Mouse (Mus musculus): ENCODE results near the gene Ccdc184.
A peak's percentile ranks its signal among the peaks of the same experiment; 100 is the strongest.

Ccdc184 gene

GRCm38 (mm10) chr15:98155272-98155671 lies 11.7 kb upstream of the Ccdc184 start:
- no peak for DNase-seq (ENCODE audit: low read depth, low spot score)

- DNase-seq (ENCODE audit: low read depth, low spot score) = peak; percentile 96
These were observed 11.0 kb upstream of the Ccdc184 start for GRCm38 (mm10) chr15:98155944-98156343.

DNA sequence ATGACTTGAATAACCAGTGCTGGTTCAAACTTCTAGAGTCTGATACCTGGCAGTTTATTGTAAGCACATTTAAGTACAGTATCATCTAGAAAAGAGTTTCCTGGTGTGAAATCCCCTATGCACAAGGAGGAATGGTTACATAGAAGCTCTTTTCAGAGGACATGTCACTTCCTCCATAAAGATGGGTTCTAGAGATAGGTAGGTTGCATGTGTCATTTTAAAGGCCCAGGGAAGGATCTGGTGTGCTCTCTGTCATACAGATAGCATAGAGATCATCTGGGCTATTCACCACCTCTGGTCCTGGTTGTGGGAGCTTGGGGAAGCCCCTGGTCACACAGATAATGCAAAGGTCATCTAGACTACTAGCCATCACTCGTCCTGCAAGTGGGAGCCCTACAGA lies 9.7 kb upstream of the Ccdc184 start:
- DNase-seq (ENCODE audit: low read depth, low spot score) = no peak

GRCm38 (mm10) chr15:98161026-98161805 lies 5.7 kb upstream of the Ccdc184 start:
- DNase-seq (ENCODE audit: low read depth, low spot score) = no peak

- no peak for DNase-seq (ENCODE audit: low read depth, low spot score)
These were observed 4.4 kb upstream of the Ccdc184 start for GRCm38 (mm10) chr15:98162561-98162960.

GRCm38 (mm10) chr15:98165525-98165924 lies 1.4 kb upstream of the Ccdc184 start, which contains the start of gene Asb8:
Asb8 (minus strand) TSS chr15:98165625.
- DNase-seq (ENCODE audit: low read depth, low spot score) = no peak

DNA sequence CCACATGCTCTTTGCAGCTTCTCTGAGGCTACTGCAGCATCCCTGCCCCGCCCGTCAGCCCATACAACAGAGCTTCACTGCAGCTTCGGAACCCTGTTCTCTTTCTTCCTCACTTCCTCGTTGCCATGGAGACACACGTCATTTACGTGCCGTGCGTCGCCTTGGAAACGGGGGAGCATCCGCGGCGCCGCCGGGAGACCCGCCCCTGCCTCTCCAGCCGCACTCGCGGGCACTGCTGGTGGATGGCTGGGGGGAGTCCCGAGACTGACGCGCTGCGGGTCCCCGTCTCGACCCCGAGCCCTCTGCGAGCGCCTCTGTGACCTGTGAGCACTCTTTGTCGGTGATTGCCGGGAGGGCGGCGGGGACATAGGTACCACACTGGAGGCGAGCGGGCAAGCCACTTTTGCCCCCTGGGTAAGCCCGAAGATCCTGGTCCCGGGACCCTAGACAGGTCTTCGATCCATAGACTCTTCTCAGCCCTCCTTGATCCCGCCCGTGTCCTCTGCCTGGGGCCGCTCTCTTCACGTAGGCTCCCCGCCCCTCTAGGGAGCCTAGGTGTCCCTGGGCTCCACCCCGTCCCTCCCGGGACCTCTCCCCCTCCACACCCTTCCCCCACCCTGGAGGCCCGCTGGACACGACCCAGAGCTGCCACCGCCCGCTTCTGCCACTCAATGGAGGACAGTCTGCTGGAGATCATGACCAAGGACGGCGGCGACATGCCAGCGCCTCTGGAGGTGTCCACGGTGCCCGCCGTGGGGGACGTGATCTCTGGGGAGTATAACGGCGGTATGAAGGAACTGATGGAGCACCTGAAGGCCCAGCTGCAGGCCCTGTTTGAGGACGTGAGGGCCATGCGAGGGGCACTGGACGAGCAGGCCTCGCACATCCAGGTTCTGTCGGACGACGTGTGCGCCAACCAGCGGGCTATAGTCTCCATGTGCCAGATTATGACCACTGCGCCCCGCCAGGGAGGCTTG lies 975 bp downstream of the Ccdc184 start:
- peak; percentile 93 for DNase-seq (ENCODE audit: low read depth, low spot score)

DNA sequence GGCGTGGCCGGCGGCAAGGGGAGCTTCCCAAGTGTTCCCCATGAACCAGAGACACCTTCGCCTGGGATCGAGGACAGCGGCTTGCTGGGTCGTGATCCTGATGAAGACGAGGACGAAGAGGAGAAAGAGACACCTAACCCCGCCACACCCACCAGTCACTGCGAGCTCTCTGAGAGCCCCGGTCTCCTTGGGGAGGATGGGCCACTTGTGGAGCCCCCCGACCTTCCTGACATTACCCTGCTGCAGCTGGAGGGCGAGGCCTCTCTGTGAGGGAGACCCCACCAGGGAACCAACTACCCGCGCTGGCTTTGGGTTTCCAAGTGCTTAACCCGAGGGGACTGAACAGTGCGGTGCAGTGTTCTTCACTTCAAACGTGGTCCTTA lies 1.7 kb downstream of the Ccdc184 start:
- DNase-seq (ENCODE audit: low read depth, low spot score) = no peak

DNA sequence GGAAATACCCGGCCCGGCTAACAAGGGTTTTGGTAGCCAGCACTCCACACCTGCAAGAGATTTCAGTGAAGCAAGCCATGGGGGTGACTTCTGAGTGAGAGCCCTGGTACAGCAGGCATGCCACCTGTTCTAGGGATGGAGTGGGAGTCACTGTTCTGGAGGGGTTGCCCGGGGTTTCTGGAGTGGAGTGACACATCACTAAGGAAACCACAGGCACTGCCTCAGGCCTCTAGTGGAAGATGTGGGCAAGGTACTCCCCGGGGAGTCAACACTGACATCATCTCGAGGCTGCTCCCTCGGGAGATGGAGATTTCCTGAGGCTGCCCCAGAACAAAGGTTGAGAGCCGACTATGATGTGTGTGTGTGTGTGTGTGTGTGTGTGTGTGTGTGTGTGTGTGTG lies 3.4 kb downstream of the Ccdc184 start:
- peak; percentile 90 for DNase-seq (ENCODE audit: low read depth, low spot score)

DNA sequence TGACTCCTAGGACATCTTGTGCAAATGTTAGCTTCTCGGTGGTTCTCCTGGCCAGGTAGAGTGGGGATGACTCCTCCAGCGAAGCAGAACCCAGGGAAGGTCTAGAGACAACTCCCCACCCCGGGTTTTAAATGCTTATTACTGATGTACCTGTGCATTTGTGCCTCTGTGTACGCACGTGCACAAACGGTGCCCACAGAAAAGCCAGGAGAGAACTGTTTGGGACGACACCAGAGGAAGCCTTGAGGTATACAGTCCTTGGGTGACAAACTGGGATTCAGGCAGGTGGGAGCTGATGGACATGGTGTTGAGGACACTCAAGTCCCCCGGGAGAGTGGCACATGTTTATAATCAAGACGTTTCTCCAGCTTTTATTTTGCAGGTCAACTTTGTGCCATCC lies 4.0 kb downstream of the Ccdc184 start:
- no peak for DNase-seq (ENCODE audit: low read depth, low spot score)

- no peak for DNase-seq (ENCODE audit: low read depth, low spot score)
These were observed 5.2 kb downstream of the Ccdc184 start for GRCm38 (mm10) chr15:98172113-98172512.

DNA sequence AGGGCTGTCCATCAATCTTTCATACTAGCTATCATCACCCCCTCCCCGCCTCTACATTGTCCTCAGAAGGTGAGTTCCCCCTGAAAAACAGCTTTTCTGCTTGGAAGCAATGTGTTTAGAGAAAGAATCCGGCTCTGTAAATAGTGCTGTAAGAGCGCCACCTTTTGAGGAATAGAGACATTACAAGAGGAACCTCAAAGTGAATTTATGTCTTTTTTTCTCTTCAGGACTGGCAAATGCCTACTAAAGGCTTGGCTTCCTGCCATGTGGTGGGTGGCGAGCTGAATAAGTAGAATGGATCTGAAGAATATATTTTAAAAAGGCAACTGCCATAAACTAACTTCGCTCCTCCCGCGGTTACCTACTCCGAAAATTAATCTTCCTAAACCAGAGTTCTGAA lies 6.9 kb downstream of the Ccdc184 start:
- peak; percentile 85 for DNase-seq (ENCODE audit: low read depth, low spot score)

DNA sequence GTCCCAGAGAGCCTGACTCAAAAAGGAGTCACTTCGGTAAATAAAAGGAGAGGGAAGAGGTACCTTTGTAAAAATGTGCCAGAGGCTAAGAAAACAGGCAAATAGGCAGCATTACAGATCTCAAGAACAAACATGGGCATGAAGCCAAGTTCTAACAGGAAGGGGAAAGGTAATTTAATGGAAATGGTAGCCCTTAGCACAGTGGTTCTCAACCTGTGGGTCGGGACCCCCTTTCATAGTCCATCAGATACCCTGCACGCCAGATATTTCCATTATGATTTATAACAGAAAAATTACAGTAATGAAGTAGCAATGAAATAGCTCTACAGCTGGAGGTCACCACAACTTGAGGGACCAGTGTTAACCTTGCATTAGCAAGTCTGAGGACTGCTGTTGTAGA lies 10.4 kb downstream of the Ccdc184 start:
- no peak for DNase-seq (ENCODE audit: low read depth, low spot score)

GRCm38 (mm10) chr15:98180567-98181131 lies 13.7 kb downstream of the Ccdc184 start:
- no peak for DNase-seq (ENCODE audit: low read depth, low spot score)

DNA sequence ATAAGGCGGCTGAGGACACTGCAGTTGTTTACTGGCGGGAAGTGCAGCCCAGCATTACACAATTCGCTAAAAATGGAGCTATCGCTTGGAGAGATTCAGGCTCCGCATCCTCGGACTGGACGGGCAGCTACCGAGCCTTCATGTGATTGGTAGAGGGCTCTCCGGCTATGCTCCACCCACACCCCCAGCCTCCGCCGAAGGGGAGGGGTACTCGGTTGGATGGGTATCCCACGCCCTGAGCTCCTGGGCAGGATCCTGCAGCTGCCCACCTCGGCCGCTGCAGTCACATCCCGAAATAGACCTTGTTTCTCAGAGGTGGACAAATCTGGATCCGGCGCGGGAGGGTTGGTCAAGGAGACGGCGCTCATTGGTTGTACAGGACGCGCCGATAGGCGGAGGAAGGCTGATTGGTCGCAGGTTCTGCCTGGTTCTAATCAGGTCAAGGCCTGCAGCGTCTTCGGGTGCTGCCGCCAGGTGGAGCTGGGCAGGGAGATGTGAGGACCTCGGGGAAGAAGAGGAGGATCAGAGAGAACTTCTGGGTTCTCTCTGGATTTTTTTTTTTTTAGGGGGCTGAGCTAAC lies 14.3 kb downstream of the Ccdc184 start:
- peak; percentile 97 for DNase-seq (ENCODE audit: low read depth, low spot score)

- no peak for DNase-seq (ENCODE audit: low read depth, low spot score)
These were observed 15.1 kb downstream of the Ccdc184 start for GRCm38 (mm10) chr15:98181856-98182570.

DNA sequence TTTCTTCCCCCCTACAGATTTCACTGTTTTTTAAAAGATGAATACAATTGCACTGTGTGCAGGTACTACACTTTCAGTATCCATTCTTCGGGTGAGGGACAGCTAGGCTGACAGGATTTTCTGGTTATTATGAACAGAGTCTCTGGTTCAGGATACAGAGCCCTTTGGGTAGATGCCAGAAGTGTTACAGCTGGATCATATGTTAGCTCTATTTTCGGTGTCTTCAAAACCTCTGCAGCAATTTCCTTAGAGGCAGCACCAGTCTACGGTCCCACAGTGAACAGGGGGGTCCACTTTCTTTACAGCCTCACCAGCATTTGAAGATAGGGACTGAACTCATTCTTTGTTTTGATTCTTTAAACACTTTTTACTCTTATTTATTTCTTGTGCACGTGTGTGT lies 17.5 kb downstream of the Ccdc184 start:
- DNase-seq (ENCODE audit: low read depth, low spot score) = no peak

DNA sequence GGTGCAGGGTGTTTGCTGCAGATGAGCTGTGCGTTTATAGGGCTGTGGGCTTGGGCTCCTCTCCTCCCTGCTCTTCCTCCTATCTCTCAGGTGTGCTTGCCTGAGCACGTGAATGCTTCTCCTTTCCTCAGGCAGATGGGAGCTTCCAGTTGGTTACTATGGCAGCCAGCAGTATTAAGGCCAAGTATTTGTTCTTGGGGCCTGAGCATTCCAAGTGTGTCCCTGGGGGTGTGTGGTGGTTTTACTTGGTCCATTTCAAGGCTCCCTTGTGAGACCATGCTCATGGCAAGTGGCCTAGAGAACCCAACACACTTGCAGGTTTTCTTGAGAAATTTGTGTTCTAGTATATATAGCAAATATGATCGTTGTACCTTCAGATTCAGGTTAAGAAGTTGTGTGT lies 28.5 kb downstream of the Ccdc184 start, which contains the start of gene Olfr288:
TSS of gene Olfr288 (minus strand) at position 101 of the 400 bp plus-strand sequence.
- DNase-seq (ENCODE audit: low read depth, low spot score) = no peak

- DNase-seq (ENCODE audit: low read depth, low spot score) = peak; percentile 28
These were observed 42.7 kb downstream of the Ccdc184 start for GRCm38 (mm10) chr15:98209676-98210075.

- no peak for DNase-seq (ENCODE audit: low read depth, low spot score)
These were observed 46.4 kb downstream of the Ccdc184 start for GRCm38 (mm10) chr15:98213336-98213870.

DNA sequence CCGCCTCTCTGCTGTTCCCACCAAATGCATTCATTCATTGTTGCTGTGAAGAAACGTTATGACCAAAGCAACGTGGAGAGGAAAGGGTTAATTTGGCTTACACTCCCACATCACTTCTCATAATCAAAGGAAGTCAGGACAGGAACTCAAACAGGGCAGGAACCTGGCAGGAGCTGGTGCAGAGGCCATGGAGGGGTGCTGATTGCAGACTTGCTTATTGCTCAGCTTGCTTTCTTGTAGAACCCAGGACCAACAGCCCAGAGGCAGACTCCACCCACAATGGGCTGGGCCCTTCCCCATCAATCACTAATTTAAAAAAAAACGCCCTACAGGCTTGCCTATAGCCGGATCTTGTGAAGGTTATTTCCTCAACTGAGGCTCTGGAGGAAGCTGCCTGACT lies 47.2 kb downstream of the Ccdc184 start:
- DNase-seq (ENCODE audit: low read depth, low spot score) = no peak
